Mouse (Mus musculus): ENCODE measurements around the gene Tenm4.
"Not testable (repeated sequence)": the region's sequence is repeated elsewhere in the genome, so short reads cannot be mapped to it uniquely, and the experiment has no call there.

Gene Tenm4

GRCm38 (mm10) chr7:96575202-96575650 is 404.2 kb downstream of the Tenm4 start:
- peak; percentile 67 to 82 for DNase-seq (ENCODE audit: low spot score in 2 of 2)

GRCm38 (mm10) chr7:96582752-96583151 is 411.7 kb downstream of the Tenm4 start:
- no peak for DNase-seq (ENCODE audit: low spot score in 2 of 2)

- no peak for DNase-seq (ENCODE audit: low spot score in 2 of 2)
Measured at GRCm38 (mm10) chr7:96587403-96587802, 416.4 kb downstream of the Tenm4 start.

- DNase-seq (ENCODE audit: low spot score in 2 of 2), result no peak
Measured at GRCm38 (mm10) chr7:96588567-96588966, 417.5 kb downstream of the Tenm4 start.

GRCm38 (mm10) chr7:96595535-96596295 is 424.7 kb downstream of the Tenm4 start:
- DNase-seq (ENCODE audit: low spot score in 2 of 2), result no peak

- no peak for DNase-seq (ENCODE audit: low spot score in 2 of 2)
Measured at GRCm38 (mm10) chr7:96596402-96597195, 425.6 kb downstream of the Tenm4 start.

- DNase-seq (ENCODE audit: low spot score in 2 of 2), result no peak
Measured at GRCm38 (mm10) chr7:96597871-96598270, 426.8 kb downstream of the Tenm4 start.

GRCm38 (mm10) chr7:96599081-96599480 is 428.0 kb downstream of the Tenm4 start:
- DNase-seq (ENCODE audit: low spot score in 2 of 2), result no peak

- no peak for DNase-seq (ENCODE audit: low spot score in 2 of 2)
Measured at GRCm38 (mm10) chr7:96600381-96600941, 429.4 kb downstream of the Tenm4 start.

DNA sequence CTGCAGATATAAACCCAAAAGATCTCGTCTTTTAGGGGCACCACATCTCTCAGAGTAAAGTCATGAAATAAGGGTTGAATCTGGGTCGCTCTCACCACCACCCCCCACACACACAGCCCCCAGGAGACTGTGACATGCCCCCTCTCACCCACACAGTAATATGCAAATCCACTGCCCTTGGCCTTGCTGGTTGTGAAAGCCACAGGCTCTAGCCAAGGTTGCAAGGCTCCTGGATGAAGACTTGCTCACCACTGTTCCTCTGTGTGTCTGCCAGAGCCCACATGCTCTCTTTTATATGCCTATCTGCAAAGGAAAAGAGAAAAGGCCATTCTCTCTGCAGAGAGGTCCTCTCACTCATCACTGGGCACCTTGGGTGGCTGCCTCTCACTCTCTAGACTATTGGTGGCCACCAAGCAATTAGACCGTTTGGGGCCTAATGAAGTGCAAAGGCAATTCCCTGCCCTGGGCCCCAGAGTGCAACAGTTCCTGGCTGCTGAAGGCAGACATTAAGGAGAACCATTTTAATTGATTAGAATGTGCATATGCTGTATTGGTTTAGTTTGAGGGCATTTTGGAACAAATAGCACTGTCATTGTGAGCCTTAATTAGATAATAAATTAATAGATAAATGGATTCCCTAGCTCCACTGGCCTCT is 433.2 kb downstream of the Tenm4 start:
- DNase-seq (ENCODE audit: low spot score in 2 of 2), result no peak

- DNase-seq (ENCODE audit: low spot score in 2 of 2), result no peak
Measured at GRCm38 (mm10) chr7:96605316-96605715, 434.3 kb downstream of the Tenm4 start.

DNA sequence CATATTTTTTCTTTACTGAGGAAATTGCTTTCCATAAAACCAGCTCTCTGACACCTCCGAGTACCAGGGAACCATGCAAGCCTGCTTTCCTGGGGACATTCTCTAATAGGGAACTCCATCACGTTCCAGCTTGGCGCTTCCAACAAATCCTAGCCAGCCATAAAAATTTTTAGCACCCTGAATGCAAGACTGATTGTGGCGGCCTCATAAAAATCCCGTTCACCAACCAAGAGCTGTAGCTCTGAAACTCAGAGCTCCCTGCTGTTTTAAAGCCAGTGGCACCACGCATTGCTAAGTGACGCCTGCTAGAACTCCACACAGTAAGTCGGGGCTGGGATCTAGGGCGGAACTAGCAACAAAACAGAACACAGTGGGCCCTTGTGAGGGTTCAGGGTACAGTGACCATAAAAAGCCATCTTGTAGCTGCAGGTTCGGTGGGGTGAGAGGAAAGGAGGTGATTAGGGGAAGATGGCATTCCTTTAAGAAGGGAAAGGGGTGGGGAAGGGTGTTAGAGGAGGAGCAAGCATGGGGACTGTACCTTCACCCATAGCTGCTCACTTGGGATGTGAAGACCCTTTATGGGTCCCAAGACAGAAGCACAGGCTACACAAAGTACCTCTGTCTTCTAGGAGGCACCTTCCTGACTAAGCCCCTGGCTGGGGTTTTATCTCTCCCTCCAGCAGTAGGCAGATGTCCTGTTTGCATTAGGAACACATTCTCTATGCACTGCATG is 439.0 kb downstream of the Tenm4 start:
- no peak for DNase-seq (ENCODE audit: low spot score in 2 of 2)

GRCm38 (mm10) chr7:96617371-96617770 is 446.3 kb downstream of the Tenm4 start:
- DNase-seq (ENCODE audit: low spot score in 2 of 2), result no peak

- DNase-seq (ENCODE audit: low spot score in 2 of 2), result no peak
Measured at GRCm38 (mm10) chr7:96619930-96620472, 449.0 kb downstream of the Tenm4 start.

DNA sequence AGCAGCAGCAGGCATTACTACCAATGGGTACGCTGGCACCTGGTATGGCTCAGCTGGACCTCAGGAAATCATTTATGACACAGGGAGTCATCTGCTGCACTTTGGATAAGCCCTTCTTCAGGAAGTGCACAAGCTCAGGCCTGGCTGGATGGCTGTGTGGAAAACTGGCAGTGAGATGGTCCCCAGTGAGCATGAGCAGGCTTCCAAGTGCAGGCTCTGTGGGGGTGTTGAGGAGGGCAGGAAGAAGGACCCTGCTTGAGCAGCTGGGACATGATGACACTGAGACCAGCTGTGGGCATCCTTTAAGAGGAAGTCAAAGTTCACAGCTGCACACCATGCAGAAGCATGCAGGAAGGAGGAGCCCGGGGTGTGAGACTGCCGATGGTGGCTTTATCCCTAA is 455.3 kb downstream of the Tenm4 start:
- no peak for DNase-seq (ENCODE audit: low spot score in 2 of 2)

- DNase-seq (ENCODE audit: low spot score in 2 of 2), result not testable (repeated sequence)
Measured at GRCm38 (mm10) chr7:96630551-96630950, 459.5 kb downstream of the Tenm4 start.

- DNase-seq (ENCODE audit: low spot score in 2 of 2), result no peak
Measured at GRCm38 (mm10) chr7:96633008-96633407, 462.0 kb downstream of the Tenm4 start.

GRCm38 (mm10) chr7:96635830-96636440 is 464.9 kb downstream of the Tenm4 start:
- DNase-seq (ENCODE audit: low spot score in 2 of 2), result no peak

DNA sequence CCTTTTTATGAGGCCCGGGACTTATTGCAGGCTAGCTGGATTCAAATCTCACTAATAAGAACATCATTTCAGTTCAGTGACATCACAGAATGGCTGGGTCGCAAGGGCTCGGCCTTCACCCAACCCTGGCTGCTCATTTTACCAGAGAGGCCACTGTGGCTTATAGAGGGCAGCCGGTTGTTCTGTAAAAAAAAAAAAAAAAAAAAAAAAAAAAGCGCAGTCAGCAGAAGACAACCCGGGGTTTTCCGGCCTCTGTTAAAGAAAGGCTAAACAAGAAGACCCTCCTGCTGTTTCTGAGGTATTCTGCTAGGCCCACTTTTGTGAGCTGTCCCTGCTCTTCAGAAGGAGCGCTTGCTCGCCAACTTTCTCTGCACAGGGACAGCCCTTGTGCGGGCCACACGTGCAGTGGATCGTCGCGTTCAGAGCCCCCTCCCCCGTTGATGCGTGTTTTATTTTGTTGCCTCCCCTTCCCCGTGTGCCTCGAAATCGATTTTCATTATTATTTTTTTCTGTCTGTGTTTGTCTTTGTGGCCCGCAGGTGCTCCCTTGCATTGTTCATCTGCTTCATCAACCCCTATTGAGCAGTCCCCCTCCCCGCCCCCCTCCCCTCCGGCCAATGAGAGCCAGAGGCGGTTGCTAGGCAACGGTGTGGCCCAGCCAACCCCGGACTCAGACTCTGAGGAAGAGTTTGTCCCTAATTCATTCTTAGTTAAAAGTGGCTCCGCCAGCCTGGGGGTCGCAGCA is 472.6 kb downstream of the Tenm4 start:
- DNase-seq (ENCODE audit: low spot score in 2 of 2), result peak in 1 of 2 experiments; percentile 42

DNA sequence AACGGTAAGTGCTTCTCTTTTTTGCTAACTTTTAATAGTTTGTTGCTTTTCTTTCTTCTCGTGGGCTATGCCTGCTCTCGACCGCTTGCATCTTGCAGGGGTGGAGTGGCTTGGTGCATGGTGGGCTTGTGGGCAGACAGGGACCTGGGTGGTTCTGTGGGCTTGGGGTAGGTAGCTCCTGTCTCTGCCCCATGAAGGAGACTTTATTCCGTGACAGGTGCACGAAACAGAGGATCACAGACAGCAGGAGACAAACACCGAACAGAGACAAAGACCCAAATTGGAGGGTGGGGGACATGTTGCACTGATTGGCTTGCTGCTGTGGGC is 473.1 kb downstream of the Tenm4 start:
- no peak for DNase-seq (ENCODE audit: low spot score in 2 of 2)

Data from urinary bladder, postnatal 4 days (tissue).